Mouse (Mus musculus): Measurements from ENCODE around the gene Sbsn.
"Not testable (repeated sequence)": the region's sequence is repeated elsewhere in the genome, so short reads cannot be mapped to it uniquely, and the experiment has no call there.

The Sbsn gene

DNA sequence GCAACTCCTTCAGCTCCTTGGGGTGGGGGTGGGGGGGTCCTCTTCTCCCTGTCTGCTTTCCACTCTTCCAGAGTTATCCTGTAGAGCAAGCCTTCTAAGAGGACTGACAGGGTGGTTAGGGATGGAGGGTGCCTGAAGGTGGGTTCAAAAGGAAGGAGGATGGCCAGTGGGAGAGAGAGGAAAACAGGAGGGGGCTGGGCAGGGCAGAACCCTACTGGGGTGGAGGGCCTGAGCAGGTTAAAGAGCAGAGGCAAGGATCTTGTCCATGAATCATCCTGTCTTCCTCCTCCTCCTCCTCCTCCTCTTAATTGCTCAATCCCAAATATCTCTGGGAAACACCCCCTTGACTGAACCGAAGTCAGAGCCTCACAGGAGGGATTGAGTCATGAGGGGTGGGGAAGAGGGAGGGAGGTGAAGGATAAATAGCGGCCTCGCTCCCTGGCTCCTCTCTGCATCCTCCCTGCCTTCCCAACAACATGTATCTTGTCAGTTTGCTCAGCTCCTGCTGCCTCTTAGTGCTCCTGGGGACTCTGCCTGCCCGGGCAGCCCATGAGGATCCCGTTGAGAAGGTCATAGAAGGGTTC lies at the start of gene Sbsn:
Gene Sbsn (plus strand): TSS at position 386 of the 584 bp plus-strand sequence.
- no peak for DNase-seq

DNA sequence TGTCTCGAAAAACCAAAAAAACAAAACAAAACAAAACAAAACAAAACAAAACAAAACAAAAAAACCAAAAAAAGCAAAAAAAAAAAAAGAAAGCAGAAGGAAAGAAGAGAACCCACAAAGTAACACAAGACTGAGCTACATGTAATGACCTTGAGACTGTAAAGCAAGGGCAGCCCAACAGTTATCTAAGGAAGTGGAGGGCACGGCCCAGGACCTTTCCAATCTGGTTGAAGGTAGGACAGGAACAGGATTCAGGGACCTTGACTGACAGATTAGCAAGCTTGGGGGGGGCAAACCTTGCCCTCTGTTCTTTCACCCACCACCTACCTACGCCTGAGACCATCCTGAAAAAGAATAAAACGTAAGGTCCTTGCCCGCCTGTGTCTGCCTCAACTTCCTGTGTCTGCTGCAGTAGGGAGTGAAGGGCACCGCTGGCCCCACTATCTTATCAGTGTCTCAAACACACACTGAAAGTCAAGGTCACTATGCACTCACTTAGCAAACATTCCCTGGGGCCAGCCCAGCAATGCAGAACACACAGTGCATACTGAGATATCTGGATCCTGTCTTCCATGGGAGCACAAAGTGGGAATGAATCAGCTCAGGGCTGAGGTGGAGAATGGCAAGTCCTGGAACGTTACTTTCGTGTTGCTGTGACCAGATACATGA lies 44.9 kb upstream of the Sbsn start:
- no peak for DNase-seq

DNA sequence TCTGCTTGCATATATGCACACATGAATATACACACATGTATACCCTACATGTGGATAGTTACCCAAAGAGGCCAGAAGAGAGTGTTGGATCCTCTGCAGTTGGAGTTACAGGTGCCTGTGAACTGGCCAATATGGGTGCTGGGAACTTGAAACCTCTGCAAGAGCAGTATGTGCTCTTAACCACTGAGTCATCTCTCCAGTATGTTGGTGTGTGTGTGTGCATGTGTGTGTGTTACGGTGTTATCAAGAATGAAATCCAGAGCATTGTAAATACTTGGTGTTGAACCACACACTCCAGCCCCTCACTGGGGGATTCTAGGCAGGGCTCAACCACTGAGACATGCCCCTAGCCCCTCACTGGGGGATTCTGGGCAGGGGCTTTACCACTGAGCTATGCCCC lies 43.8 kb upstream of the Sbsn start:
- DNase-seq, result no peak

DNA sequence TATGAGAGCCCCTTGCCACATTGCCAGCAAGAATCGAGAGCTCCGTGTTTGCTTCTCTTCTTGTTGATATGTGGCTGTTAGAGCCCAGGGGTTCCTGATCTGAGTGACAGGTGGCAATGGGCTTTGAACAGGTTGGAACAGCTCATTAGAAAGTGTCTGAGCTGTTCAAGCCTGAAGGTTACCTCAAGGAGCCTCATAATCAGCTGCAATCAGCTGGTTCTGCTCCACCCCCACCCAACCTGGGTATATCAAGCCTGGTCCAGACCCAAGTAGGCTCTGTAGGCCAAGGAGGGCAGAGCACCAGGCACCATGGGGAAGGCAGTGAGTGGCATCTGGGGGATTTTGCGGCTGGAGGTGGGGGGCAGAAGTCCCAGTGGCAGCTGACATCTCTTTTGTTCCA lies 39.3 kb upstream of the Sbsn start, which contains the start of gene Atp4a:
Gene Atp4a (plus strand): TSS at position 268 of the 400 bp plus-strand sequence.
- DNase-seq, result no peak

DNA sequence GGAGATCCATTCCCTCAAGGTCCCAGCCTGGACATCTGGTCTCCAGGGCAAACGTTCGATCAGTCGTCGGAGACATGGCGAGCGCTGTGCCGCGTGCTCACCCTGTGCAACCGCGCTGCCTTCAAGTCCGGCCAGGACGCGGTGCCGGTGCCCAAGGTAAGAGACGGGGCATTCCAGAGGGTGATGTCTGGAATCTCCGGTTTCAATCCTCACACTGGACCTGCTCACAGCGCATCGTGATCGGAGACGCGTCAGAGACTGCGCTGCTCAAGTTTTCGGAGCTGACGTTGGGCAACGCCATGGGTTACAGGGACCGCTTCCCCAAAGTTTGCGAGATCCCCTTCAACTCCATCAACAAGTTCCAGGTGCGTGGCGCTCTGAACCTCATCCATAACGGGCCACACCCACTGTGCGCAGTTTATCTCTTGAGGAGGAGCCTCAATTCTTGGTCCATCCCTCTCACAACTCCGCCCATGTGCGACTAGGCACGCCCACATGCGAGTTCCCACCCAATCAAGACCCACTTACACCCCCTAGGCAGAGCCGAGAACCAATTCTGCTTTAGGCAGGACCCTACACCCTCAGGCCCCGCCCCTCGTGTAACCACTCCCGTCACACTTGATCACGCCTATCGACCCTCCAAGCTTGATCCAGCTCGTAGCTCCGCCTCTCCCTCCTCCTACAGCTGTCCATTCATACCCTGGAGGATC lies 34.1 kb upstream of the Sbsn start:
- peak in 1 of 2 experiments; percentile 9 for DNase-seq

DNA sequence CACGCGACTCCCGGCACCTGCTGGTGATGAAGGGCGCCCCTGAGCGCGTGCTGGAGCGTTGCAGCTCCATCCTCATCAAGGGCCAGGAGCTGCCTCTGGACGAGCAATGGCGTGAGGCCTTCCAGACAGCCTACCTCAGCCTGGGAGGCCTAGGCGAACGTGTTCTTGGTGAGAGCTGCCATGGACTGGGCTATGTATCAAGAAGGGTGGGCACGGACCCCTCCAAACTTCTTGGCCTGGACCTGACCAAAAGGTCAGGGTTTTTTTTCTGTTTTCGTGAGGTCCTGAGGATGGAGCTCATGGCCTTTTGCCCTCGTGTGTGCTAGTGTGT lies 33.6 kb upstream of the Sbsn start:
- DNase-seq, result no peak

DNA sequence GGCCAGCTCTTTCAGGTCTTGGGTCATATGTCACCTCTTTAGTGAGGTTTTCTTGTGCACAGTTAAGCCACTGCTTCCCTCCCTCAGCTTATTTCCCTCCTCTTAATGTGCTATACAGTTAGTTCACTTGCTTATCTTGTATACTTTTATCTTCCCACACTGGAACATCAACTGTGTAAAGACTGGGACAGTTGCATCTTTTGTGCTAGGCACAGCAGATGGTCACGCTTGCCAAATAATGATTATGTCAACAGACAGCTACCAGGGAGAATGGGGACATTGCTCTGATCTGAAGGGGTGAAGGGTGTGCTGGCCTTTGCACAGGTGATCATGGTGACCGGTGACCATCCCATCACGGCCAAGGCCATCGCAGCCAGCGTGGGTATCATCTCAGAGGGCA lies 31.6 kb upstream of the Sbsn start:
- DNase-seq, result no peak

DNA sequence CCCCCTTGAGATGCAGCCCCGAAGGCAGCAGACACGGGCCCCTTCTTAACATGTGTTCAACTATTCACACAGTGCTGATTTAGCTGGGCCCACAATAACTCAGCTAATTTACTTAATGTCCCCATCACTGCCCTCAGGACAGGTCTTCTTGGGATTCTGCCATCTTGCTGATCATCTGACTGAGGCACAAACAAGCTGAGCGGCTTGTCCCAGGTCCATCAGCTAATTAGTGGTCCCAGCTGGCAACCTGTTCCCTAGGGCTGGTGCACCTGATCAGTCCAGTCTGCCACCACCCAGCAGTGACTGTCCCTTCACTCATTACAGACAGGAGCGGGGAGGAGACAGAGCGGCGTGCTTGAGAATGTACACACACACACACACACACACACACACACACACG lies 30.0 kb upstream of the Sbsn start:
- peak; percentile 29 to 42 for DNase-seq

DNA sequence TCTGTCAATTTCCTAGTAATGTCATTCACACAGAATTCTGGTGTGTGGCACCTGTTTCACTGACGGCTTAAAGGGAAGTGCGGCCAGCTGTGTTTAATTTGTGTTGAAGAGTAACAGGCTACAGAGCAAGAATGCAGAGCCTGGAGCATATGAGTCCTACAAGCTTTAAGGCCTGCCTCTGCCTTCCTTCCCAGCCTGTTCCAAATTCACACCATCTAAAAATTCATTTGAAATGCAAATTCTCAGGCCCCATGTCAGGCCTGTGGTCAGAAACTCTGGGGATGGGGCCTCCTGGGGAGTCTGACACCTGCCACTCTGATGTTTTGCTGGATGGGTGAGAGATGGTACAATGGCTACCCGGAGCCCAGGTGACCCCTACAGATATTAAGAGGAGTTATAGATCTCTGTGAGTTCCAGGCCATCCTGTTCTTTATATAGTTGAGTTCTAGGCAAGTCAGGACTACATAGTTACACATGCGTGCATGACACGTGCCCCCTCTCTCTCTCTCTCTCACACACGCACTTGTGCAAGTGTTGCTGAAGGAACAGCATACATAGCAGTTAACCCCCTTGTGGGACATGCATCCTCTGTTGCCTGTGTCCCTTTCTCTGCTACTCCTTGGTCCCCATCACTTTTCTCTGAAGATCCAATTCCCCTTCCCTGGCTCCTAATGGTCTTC lies 27.9 kb upstream of the Sbsn start:
- no peak for DNase-seq

DNA sequence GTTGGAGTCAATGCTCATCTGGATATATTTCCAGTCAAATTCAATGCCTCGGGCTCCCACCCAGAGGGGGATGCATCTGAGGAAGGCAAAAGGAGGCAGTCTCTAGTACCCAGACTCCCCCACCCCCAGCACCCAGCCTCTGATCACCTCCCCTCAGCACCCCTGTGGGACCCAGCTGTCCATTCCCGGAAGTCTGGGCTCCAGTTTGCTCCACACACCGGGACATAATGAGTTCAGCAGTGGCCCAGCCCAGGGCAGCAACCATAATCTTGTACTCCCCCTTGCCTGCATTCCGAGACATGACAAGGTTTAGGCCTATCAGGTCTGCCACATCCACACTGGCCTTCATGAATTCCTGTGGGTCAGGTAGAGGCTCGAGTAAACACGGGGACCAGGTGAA lies 23.1 kb upstream of the Sbsn start:
- DNase-seq, result no peak

DNA sequence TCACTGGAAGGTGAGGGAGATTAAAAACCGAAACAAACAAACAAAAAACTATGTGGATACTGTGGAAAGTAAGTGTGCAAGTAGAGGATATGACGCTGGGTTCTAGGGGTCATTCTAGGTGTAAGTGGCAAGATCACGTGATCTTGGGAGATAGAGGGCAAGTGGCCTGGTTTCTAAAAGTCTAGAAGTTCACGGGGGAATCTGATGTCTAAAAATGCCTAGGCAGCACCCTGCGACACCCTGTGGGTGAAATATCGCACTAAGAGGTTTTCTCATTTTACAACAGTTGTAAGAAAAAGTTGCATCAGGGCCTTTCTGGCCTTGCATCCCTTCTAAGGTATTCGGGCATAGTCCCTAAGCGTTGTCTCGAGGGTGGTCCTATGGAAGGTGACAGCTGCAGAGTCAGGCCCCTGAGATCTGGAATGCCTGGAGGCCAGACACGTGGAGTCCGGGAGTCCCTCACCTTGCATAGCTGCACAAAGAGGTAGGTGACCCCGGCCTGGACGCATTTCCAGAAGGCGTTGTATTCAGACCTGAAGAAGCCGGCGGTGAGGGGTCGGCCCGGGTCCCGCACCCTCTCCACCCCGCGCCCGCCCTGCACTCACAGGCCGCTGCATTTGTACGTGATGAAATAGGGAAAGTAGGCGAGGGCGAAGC lies 22.4 kb upstream of the Sbsn start:
- no peak for DNase-seq

DNA sequence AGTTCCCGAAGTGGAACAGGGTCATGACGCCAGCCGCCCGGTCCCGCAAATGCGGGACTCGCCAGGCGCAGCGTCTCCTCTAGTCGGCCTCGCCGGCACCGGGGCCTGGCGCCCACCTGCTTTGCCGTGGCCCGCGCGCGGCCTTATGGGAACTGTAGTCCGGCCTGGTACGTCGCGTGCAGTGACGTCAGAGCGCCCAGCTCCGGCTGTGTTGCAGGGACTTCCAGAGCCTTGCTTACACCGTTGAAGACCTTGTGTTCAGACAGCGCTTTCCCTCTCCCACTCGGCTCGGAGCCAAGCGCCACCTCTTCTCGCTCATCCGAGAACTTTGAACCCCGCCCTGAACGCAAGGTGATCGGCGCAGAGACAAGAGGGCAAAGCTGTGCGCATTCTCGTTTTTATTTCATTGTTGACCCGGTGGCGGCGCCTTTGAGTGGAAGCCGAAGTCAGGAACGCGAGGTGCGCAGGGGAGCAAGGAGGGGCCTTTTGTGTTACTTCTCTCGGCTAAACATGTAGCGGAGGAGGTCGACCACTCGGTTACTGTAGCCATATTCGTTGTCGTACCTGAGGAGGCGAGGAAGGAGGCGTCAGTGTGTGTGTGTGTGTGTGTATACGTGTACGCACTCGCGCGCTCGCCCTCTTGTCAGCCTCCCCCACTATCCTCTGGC lies 21.7 kb upstream of the Sbsn start, which contains the start of gene Tmem147:
Gene Tmem147 (minus strand): TSS at position 145 of the 668 bp plus-strand sequence.
- DNase-seq, result peak; percentile 96 to 97

DNA sequence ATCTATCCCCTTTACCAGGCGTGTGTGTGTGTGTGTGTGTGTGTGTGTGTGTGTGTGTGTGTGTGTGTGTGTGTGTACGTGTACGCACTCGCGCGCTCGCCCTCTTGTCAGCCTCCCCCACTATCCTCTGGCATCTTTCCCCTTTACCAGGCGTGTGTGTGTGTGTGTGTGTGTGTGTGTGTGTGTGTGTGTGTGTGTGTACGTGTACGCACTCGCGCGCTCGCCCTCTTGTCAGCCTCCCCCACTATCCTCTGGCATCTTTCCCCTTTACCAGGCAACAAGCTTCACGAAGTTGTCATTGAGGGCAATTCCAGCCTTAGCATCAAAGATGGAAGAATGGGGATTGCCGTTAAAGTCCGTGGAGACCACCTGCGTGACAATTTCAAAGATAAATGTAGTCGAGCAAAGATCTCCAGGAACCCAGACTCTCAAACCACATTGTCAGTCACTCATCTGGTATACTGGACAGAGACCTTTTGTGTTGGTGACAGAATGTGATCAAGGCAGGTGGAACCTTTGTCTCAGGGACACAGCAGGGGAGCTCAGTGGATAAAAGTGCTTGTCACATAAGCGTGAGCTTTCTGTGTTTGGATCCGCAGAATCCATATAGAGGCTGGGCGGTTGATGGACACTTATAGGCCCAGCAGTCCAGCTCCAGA lies 21.1 kb upstream of the Sbsn start:
- DNase-seq, result peak in 1 of 2 experiments; percentile 27

DNA sequence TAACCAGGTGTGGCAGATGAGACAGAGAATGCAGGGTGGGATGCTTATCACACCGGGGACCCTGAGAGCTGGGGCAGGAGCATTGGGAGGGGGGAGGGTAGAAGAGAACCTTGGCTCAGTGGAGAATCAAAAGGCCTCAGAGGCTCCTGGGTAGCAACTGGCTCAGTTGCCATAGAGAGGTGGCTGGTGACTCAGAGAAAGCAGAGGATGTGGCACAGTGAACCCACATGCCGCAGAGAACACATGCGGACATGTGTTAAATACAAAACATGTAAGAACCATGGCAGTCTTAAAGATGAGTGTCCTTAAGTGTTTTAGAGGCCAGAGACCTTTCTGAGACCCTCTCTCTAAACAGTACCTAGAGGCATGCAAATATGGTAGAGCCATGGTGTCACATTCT lies 15.1 kb upstream of the Sbsn start:
- no peak for DNase-seq

DNA sequence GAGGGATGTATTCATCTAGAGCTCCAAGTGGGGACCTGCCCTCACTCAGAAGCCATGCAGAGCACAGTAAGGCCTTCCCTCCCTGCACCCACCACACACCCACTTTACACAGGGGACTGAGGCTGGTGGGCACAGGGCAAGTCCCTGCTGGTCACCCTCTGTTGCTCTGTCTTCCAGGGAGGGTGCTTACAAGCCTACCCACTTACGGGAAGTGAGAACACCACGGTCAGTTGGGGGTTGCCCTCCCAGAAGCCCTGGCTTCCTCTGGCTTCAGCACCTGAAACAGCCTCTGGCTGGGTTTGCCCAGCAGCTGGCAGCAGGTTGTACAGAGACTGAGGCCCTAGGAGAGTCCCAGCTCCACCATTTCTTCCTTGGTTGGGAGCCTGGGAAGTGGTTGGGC lies 8.7 kb upstream of the Sbsn start:
- not testable (repeated sequence) for DNase-seq

DNA sequence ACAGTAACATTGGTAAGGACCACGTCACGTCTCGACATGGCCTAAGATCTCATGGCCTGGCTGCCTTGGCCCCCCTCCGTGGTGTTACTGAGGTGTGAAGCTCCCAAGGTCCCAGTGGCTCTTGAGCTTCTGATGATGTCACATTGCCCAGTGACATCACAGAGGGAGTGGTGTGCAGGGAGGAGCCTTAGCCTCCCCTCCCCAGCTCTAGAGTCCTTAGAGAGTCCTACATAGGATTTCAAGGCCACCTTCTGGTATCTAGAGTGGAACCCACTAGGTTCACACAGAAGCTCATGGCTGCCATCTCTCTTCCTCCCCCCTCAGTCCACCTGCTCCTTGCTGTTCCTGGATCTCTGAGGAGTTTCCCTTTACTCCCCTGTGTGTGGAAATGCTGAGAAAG lies 7.7 kb upstream of the Sbsn start, which contains the start of gene Gapdhs:
Gene Gapdhs (minus strand): TSS at position 65 of the 400 bp plus-strand sequence.
- DNase-seq, result not testable (repeated sequence)

DNA sequence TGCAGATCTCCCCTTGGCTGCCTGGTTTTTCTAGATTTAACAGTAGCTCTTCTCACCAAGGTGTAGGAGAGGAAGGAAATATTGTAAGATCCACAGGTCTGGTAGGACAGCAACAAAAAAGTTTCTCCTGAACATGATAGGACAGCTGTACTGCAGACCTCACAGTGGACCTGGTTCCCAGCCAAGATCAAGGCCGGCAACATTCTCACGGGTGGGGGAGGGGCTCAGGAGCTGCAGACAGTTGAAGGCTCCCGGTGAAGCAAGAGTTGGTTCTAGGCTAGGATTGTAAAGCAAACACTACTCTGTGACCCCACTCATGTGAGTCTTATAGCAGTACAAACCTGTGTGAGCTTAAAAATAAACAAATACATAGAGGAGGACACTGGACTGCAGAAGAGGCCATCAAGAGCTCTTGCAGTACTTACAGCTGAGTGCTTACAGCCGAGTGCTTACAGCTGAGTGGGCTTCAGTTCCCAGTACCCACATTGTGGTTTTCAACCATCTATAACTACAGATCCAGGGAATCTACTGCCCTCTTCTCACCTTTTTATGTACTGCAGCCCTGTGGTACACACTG lies 7.2 kb upstream of the Sbsn start:
- DNase-seq, result no peak

DNA sequence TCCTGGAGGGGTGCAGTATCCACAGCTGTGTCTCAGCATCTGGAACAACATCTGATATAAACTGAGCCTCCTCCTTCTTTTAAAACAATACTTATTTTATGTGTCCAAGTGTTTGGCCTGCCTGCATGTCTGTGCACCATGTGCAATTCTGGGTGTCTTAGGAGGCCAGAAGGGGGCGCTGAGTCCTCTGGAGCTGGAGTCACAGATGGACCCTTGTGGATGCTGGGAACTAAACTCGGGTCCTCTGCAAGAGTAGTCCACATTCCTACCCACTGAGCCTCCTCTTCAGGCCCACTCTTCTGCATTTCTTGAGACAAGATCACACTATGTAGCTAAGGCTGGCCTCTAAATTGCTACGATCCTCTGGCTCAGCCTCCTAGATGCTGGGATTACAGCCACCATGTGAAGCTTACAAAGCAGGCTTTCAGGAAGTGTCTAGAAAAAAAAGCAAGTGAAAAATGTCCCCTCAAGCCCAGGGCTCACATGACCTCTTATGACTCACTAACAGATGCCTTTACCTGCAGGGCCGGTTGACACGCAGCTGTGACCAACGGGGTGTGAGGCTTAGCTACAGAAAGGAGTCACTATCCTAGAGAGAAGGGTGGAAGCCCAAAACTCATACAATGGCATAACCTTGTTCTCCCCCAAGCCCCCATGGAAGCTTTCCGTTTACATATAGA lies 3.6 kb upstream of the Sbsn start:
- DNase-seq, result no peak

DNA sequence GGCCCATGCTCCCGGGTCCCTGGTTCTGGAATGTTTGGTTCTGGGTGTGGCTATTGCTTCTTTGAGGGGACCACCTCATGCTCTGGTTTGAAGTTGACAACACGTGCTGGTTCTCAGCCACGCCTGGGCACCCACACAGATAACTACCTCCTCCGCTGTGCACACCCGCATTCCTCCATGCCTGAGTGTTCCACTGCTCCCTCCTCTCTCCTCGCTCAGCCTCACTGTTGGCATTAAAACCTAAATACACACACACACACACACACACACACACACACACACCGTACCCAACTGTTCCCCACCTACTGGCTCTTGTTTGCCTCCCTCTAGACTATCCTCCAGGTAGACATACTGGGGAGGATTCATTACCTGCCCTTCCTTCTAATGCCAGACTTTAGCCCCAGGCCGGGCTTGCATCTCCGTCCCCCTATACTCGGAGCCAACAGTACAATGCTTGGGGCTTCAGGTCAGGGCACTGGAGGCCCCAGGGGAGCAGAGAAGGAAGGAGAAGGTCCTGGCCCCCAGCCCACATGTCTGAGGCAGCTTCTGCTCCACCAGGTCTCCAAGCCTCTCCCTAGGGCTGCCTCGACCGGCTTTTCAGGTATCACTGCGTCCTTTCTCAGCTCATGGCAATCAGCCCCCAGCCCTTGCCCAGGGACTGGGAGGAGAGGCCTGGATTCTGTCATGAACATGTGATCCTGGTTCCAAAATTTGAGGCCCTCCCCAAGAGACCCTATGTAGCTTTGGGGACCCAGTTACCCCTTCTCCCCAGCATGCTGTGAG lies 1.3 kb upstream of the Sbsn start:
- no peak for DNase-seq

DNA sequence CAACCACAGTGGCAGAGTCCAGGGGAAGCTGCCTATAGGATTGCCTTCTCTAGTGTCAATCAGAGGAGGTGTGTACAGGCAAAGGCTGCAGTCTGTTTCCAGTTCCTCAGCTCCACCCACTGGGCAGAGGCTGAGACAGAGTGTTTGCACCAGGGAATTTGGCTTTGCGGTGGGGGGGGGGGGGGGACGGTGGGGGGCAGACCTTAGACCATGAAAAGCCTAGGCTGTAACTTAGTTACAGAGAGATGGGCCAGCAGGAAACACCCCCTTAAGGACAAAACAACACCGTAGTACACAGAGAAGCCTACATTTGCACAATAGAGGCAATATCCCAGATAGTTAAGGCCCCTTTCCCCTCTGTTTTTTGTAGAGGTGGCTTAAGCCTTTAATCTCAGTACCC lies 5.7 kb downstream of the Sbsn start:
- DNase-seq, result no peak
